Mouse (Mus musculus) liver, embryonic 15.5 days (tissue): ENCODE results near the gene Slc27a2. TPM values are rescaled to one million over a fixed set of nuclear protein-coding genes. Genes with fewer than 3 reads are reported as not detected.

Experiments used
- ATAC-seq: fragments of 200-750 bp; cut with Nextera tagmentation; 2 replicates; pipeline ENCODE4 v1.8.0; 2017; ENCODE audit warnings: moderate number of reproducible peaks, mild to moderate bottlenecking, moderate library complexity; ENCODE audit not compliant: insufficient read depth
- H3K27ac ChIP-seq: fragments of 300-500 bp; sonication (generic); replicated peaks from 2 replicates; pipeline ENCODE4 v1.5.1; 2015; ENCODE audit warnings: mild to moderate bottlenecking, inconsistent platforms
- H3K27me3 ChIP-seq: fragments of 300-500 bp; sonication (generic); 2 replicates; pipeline ENCODE4 v1.6.1; 2015; ENCODE audit warnings: mild to moderate bottlenecking, inconsistent platforms
- H3K36me3 ChIP-seq: fragments of 300-500 bp; sonication (generic); replicated peaks from 2 replicates; pipeline ENCODE4 v1.6.1; 2015; ENCODE audit warnings: moderate library complexity, mild to moderate bottlenecking, inconsistent platforms
- H3K4me1 ChIP-seq: fragments of 300-500 bp; sonication (generic); replicated peaks from 2 replicates; pipeline ENCODE4 v1.6.1; 2015; ENCODE audit warnings: inconsistent platforms
- H3K4me2 ChIP-seq: fragments of 300-500 bp; sonication (generic); 2 replicates; pipeline ENCODE4 v1.6.1; 2015; ENCODE audit warnings: moderate library complexity, mild to moderate bottlenecking, inconsistent platforms
- H3K4me3 ChIP-seq: fragments of 300-500 bp; sonication (generic); replicated peaks from 2 replicates; pipeline ENCODE4 v1.5.1; 2015; ENCODE audit warnings: mild to moderate bottlenecking, inconsistent platforms
- H3K9ac ChIP-seq: fragments of 300-500 bp; sonication (generic); 2 replicates; pipeline ENCODE4 v1.6.1; 2015; ENCODE audit warnings: moderate library complexity, mild to moderate bottlenecking, inconsistent platforms
- H3K9me3 ChIP-seq: fragments of 300-500 bp; sonication (generic); replicated peaks from 2 replicates; pipeline ENCODE4 v1.6.1; 2016; ENCODE audit warnings: inconsistent platforms
- WGBS: fragments of 180-500 bp; shearing (Covaris S2); methylation state at CpG from one replicate; pipeline ENCODE4 v1.1.7; 2015; ENCODE audit warnings: mixed read lengths; ENCODE audit not compliant: insufficient replicate concordance; 5-methylcytosine and 5-hydroxymethylcytosine counted together
- polyA plus RNA-seq: library from polyadenylated mRNA; unstranded; fragments of >200 nt; fragmentation: Nextera tagmentation; extraction: Ambion mirVana; gene quantifications from 2 replicates; pipeline ENCODE4 v1.2.1, GENCODE M21; 2015

Gene Slc27a2
- polyA plus RNA-seq, 1 experiment from 2014 or later: 108 TPM

DNA sequence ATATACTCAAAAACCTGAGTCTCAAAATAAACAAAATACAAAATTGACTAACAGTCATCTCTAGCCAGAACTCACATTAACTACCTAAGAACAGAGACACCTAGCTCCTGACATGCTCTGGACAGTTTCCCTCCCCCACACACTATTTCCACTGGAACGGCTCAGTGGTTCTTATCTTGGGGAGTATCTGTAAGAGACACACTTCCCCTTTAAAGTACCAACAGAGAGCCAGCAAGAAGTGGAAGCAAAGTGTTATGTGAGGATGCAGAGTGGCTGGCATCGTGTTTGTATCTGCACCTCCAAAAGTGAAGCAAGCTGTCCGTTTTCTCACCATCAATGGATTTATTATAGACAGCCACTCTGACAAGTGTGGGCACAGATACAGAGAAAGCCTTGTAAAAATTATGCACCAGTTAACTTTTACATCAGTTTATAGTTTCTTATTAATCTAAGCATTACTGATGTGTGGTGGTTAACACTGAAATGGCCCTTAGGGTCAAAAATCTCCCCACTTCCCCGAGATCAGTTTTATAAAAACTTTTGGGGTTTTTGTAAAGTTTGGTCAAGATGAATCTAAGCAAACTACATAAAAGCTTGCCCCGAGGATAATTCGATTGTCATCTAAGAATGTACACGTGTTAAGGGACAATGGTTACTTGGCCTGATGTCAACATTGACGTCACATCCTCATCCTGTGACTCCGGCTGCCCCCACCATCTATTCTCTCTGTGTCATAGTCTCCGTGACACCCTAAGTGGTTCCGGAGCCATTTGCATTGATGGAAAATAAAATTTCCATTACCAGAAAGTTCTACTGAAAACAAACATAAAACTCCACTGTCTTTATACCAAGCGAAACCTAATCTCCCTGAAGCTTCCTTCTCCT lies 84.0 kb downstream of the Slc27a2 start:
- H3K4me2 ChIP-seq: no peak overlapping the region
- no peak overlapping the region for H3K4me3 ChIP-seq
- 44% methylated on average over 12 of the region's 12 CpGs for WGBS
- peaks cover 43% of the 10 kb centered on the region for H3K36me3 ChIP-seq
- H3K9me3 ChIP-seq: no peaks in the 10 kb centered on the region
- H3K4me1 ChIP-seq: peaks cover 10% of the 10 kb centered on the region
- ATAC-seq: no peak
- H3K27ac ChIP-seq: no peak overlapping the region; the same call in 1 of the 2 replicates
- no peak overlapping the region for H3K9ac ChIP-seq
- H3K27me3 ChIP-seq: no peaks in the 10 kb centered on the region

Other genes starting within 250 kb of the Slc27a2 start
- 5.8 and 6.7 TPM in 2 replicates for gene Atp8b4, start 51.7 kb upstream of the Slc27a2 start, polyA plus RNA-seq
- 7.3 and 7.8 TPM in 2 replicates for gene Hdc, start 66.9 kb downstream of the Slc27a2 start, polyA plus RNA-seq
- gene Gabpb1, start 123.9 kb downstream of the Slc27a2 start, polyA plus RNA-seq: 21.9 and 23.2 TPM in 2 replicates
- 17.5 and 19.5 TPM in 2 replicates for gene Usp8, start 154.9 kb downstream of the Slc27a2 start, polyA plus RNA-seq
- 1.0 and 1.3 TPM in 2 replicates for gene Usp50, start 231.1 kb downstream of the Slc27a2 start, polyA plus RNA-seq